ENCODE assay signal across 23 mouse cellular contexts in the genomic region with DNA sequence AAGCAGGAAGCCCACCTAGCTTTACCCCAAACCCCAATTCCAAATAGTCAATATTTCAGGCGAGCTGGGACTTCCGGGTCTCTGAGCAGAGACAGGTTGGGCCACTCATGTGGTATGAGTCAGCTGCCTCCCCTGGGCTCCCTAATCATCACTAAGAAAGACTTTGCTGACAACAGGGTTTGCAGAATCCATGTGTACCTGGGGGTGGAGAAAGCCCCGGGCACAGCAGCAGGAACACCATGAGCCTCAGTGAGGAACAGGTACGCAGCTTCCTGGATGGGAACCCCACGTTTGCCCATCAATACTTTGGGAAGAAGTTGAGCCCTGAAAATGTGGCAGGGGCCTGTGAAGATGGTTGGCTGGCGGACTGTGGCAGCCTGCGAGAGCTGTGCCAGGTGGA. TPM values are rescaled to one million over a fixed set of nuclear protein-coding genes. Genes with fewer than 3 reads are reported as not detected.
DNase-seq lines count a peak whose midpoint lies in the region; TF ChIP-seq lines count a peak whose summit lies in the region.
"Had no signal": no experiment of that assay in that cellular context is flagged by ENCODE, and none has a peak within 500 bp of the region (broad histone marks: within the 10 kb centered on the region; RNA-seq: fewer than 3 reads in every experiment).

Gene Pde6b, plus strand, starts transcription at position 191 of the 400 bp plus-strand sequence.

- no peak within 1 kb of the TSS for H3K9ac ChIP-seq in ES-E14 (ENCODE audit: insufficient read depth, low read depth, low read length, poor library complexity, severe bottlenecking)
- H3K9ac ChIP-seq: embryonic facial prominence, embryonic 12.5 days; forebrain, embryonic 13.5 days; forebrain, embryonic 15.5 days; forebrain, postnatal 0 days had no signal

- in situ Hi-C loops in ES-E14 (cut with MboI; ENCODE audit: low sequenced_read_pairs in 2 of 2, unreplicated experiment in 2 of 2), result no loop called here

- no peaks in the 10 kb centered on the region for H3K9me3 ChIP-seq in ES-E14 (ENCODE audit: control insufficient read depth, insufficient read depth, low read depth, low read length)
- H3K9me3 ChIP-seq: embryonic facial prominence, embryonic 10.5 days; embryonic facial prominence, embryonic 12.5 days; forebrain, embryonic 13.5 days; forebrain, embryonic 15.5 days had no signal

- intact Hi-C loops in heart, postnatal 25 days (cut with DNase I), result no loop called here

- H3K36me3 ChIP-seq in ES-E14 (ENCODE audit: control insufficient read depth, insufficient read depth, low read length, poor library complexity, severe bottlenecking), result no peaks in the 10 kb centered on the region
- H3K36me3 ChIP-seq: embryonic facial prominence, embryonic 10.5 days; embryonic facial prominence, embryonic 12.5 days; forebrain, embryonic 15.5 days had no signal

- H3K4me3 ChIP-seq in ES-E14 (ENCODE audit: insufficient read depth in 1 of 2, low read depth in 1 of 2, low read length in 2 of 2, poor library complexity in 1 of 2, severe bottlenecking in 1 of 2), result peak within 1 kb of the TSS; percentile 5 to 30; a peak in 2 of 4 replicates
- H3K4me3 ChIP-seq: embryonic facial prominence, embryonic 10.5 days; embryonic facial prominence, embryonic 12.5 days; forebrain, embryonic 13.5 days; forebrain, embryonic 15.5 days had no signal

- H3K4me1 ChIP-seq in ES-E14 (ENCODE audit: control insufficient read depth in 2 of 2, insufficient read depth in 2 of 2, low read length in 2 of 2, poor library complexity in 1 of 2), result no peaks in the 10 kb centered on the region
- H3K4me1 ChIP-seq: embryonic facial prominence, embryonic 10.5 days; embryonic facial prominence, embryonic 12.5 days; forebrain, embryonic 13.5 days; forebrain, embryonic 15.5 days had no signal

- DNase-seq in heart, adult 11 months, result peak; percentile 76
- no peak for DNase-seq in heart, postnatal 25 days (ENCODE audit: low spot score)
- peak; percentile 75 for DNase-seq in retina, adult 2 months (ENCODE audit: low read depth, low spot score)
- DNase-seq in retina, postnatal 1 day, result no peak
- DNase-seq in ES-E14 (ENCODE audit: low read depth, low spot score), result no peak
- DNase-seq in right cerebral cortex, postnatal 4 days, result no peak
- no peak for DNase-seq in c-Kit-positive CD71-positive TER-119-positive erythroid progenitor cells, embryonic 14.5 days (ENCODE audit: low spot score)
- DNase-seq: adrenal gland, adult 2 months; adrenal gland, postnatal 10 days; adrenal gland, postnatal 25 days; B cell, adult 2 months; cerebellum, adult 11-12 months; cerebellum, adult 2 months; cerebellum, adult 9-10 months; cerebellum, postnatal 10 days; cerebellum, postnatal 25 days; forebrain, postnatal 0 days had no signal

- no peak within 1 kb of the TSS for H3K27ac ChIP-seq in ES-E14 (ENCODE audit: insufficient read depth, low read depth, low read length, poor library complexity, severe bottlenecking)
- H3K27ac ChIP-seq: embryonic facial prominence, embryonic 10.5 days; embryonic facial prominence, embryonic 12.5 days; forebrain, embryonic 13.5 days; forebrain, embryonic 15.5 days had no signal

TF ChIP-seq in ES-E14, 5 proteins besides CTCF, POLR2A, EP300 and RAD21:
- TF ChIP-seq CHD2 (IDR thresholded peaks at IDR 0.05; ENCODE audit: low read depth, low read length) (no peak), ZNF384 (IDR thresholded peaks at IDR 0.05; ENCODE audit: low read depth, low read length) (no peak), HCFC1 (IDR thresholded peaks at IDR 0.05; ENCODE audit: borderline replicate concordance, insufficient read depth, low read length) (no peak), ZC3H11A (IDR thresholded peaks at IDR 0.05; ENCODE audit: borderline replicate concordance, low read depth, low read length) (no peak), MAFK (IDR thresholded peaks at IDR 0.05; ENCODE audit: insufficient read depth, low read depth, low read length) (no peak)

RNA-seq across cellular contexts. Expression of gene Pde6b, which starts in this region (rescaled TPM):
- not detected for total RNA-seq in heart, postnatal 25 days (2021)
- total RNA-seq in ES-E14 (2012; rRNA removed), result 0.04 and 0.16 TPM in 2 replicates
- total RNA-seq: adrenal gland, adult 2 months; adrenal gland, postnatal 10 days; adrenal gland, postnatal 25 days; adrenal gland, postnatal 4 days; CH12.LX had no signal

Comparison
In these comparisons a context has a peak if more than half of its experiments do, and no peak if none do; other contexts are left out.
1. DNase-seq: peak in heart, adult 11 months (single experiment) and retina, adult 2 months (single experiment); none in heart, postnatal 25 days (single experiment), retina, postnatal 1 day (single experiment), ES-E14 (single experiment), right cerebral cortex, postnatal 4 days (single experiment) and c-Kit-positive CD71-positive TER-119-positive erythroid progenitor cells, embryonic 14.5 days (single experiment).